Mouse (Mus musculus): ENCODE measurements around the gene Fdx1. TPM values are rescaled to one million over a fixed set of nuclear protein-coding genes. Genes with fewer than 3 reads are reported as not detected.

Fdx1 gene
- polyA plus RNA-seq, 1 experiment from 2014 or later: 135 TPM

DNA sequence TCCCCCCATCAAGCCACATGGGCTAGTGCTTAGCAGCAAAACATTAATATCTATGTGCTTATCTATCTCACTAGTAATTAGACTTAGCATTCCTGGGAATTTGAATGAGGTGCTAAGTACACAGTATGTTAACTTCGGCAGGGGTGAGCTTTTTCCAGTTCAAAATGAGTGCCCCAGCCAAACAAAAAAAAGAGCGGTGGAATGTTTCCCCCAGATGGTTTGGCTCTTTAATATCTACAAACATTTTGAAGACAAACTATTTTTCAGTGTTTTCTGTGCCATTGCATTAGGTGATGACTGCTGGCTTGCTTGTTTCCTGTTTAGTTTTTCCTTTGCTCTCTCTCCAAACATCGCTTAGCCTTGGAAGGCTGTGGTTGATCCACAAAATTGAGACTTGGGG, 31.4 kb downstream of the Fdx1 start:
- no peak for ATAC-seq
- no peak for TF ChIP-seq EP300 (IDR thresholded peaks at IDR 0.05; ENCODE audit: low read depth)
- no peak for TF ChIP-seq CTCF (IDR thresholded peaks at IDR 0.05; ENCODE audit: low read depth)
- H3K9ac ChIP-seq (replicated peaks): no peak overlapping the region
- 79% methylated on average over 3 of the region's 3 CpGs for WGBS (ENCODE audit: insufficient replicate concordance)
- no peak for DNase-seq
- H3K27ac ChIP-seq (ENCODE audit: low read depth): no peak overlapping the region
- no peak overlapping the region for H3K4me2 ChIP-seq (ENCODE audit: low read depth, low read length)
- H3K36me3 ChIP-seq (replicated peaks; ENCODE audit: insufficient read depth, low read length): no peaks in the 10 kb centered on the region
- no peak overlapping the region for H3K4me3 ChIP-seq (ENCODE audit: low read depth, low read length)
- H3K4me1 ChIP-seq (ENCODE audit: insufficient read depth): 0 out of 2 replicates have a peak, but pooled peaks cover 4% of the 10 kb centered on the region
- H3K9me3 ChIP-seq (ENCODE audit: low read length): no peaks in the 10 kb centered on the region
- no peaks in the 10 kb centered on the region for H3K27me3 ChIP-seq (ENCODE audit: insufficient read depth, low read length)

DNA sequence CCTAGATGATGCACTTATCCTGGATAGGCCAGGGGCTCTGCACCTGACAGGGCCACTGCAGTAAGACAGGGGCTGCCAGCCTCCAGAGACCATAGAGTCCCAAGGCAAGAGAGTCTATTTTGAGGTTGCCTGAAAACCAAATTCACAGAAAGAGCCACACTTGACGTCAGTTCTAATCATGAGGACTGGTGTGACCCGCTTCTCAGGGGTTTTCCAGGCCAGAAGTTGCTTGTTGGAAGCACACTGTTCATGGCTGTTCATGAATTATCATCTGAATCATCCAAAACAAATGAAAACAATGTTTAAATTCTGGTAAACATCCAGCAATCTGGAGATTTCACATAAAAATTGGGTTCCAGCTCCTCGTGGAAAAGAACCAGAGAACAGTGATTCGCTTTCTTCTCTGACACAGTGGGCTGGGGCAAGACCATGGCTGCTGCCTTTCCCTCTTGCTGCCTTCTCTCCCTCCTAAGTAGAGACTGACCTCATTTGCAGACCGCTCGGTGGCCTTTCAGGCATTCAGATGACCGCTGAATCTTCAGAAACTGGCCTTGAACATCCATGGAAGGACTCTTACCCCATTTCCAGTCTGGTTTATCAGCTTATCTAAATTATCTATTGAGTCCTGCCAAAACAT, 32.2 kb downstream of the Fdx1 start:
- no peak overlapping the region for H3K9ac ChIP-seq (replicated peaks)
- no peaks in the 10 kb centered on the region for H3K9me3 ChIP-seq (ENCODE audit: low read length)
- H3K36me3 ChIP-seq (replicated peaks; ENCODE audit: insufficient read depth, low read length): no peaks in the 10 kb centered on the region
- no peak overlapping the region for H3K27ac ChIP-seq (ENCODE audit: low read depth)
- no peak overlapping the region for H3K4me3 ChIP-seq (ENCODE audit: low read depth, low read length)
- H3K4me1 ChIP-seq (ENCODE audit: insufficient read depth): 0 out of 2 replicates have a peak, but pooled peaks cover 4% of the 10 kb centered on the region
- H3K27me3 ChIP-seq (ENCODE audit: insufficient read depth, low read length): no peaks in the 10 kb centered on the region
- H3K4me2 ChIP-seq (ENCODE audit: low read depth, low read length): no peak overlapping the region
- DNase-seq (no peak), ATAC-seq (no peak)
- WGBS (ENCODE audit: insufficient replicate concordance): 82% methylated on average over 7 of the region's 7 CpGs
- no peak for TF ChIP-seq CTCF (IDR thresholded peaks at IDR 0.05; ENCODE audit: low read depth)
- TF ChIP-seq EP300 (IDR thresholded peaks at IDR 0.05; ENCODE audit: low read depth): no peak

DNA sequence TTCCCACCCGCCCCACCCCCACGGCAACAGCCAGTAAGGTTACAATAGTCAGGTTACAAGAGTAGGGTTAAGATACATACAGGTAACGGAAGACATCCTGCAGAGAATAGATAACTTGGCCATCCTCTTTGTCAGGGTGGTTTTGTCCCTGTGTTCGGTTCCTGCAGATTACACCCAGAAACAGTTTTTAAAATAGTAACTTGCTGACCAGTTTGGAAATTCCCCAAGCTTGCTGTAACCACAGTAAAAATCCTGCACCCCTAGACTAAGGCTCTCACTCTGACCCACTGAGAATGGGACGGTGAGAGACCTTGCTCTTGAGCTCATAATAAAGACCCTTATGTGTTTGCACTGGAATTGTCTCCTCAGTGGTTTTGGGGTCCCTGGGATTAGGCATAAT, 33.4 kb downstream of the Fdx1 start:
- H3K27me3 ChIP-seq (ENCODE audit: insufficient read depth, low read length): no peaks in the 10 kb centered on the region
- no peak for DNase-seq
- no peak overlapping the region for H3K9ac ChIP-seq (replicated peaks)
- H3K4me3 ChIP-seq (ENCODE audit: low read depth, low read length): no peak overlapping the region
- 51% methylated on average over 5 of the region's 5 CpGs for WGBS (ENCODE audit: insufficient replicate concordance)
- H3K36me3 ChIP-seq (replicated peaks; ENCODE audit: insufficient read depth, low read length): no peaks in the 10 kb centered on the region
- no peaks in the 10 kb centered on the region for H3K9me3 ChIP-seq (ENCODE audit: low read length)
- TF ChIP-seq CTCF (IDR thresholded peaks at IDR 0.05; ENCODE audit: low read depth) (no peak), EP300 (IDR thresholded peaks at IDR 0.05; ENCODE audit: low read depth) (no peak)
- ATAC-seq: no peak
- H3K4me1 ChIP-seq (ENCODE audit: insufficient read depth): 0 out of 2 replicates have a peak, but pooled peaks cover 4% of the 10 kb centered on the region
- H3K27ac ChIP-seq (ENCODE audit: low read depth): no peak overlapping the region
- no peak overlapping the region for H3K4me2 ChIP-seq (ENCODE audit: low read depth, low read length)

DNA sequence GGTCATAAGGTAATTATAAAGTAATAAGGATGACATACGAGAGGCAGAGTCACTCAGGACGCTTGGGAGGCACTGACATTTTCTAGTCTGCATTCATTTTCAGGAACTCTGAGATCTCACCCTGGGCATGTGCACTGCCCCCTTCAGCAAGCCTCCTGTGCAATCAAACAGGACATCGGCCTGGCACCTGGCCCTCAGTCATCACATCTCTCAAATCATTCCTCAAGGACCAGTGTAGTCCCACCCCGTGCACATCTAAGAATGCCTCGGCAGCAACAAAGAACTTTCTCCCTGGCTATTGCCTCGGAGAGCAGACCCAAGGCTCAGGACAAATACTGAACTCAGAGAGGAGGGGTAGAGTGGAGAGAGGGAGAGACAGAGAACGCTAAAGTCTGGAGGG, 34.7 kb downstream of the Fdx1 start:
- Histone ChIP-seq H3K4me1 (ENCODE audit: insufficient read depth) (0 out of 2 replicates have a peak, but pooled peaks cover 4% of the 10 kb centered on the region), H3K27ac (ENCODE audit: low read depth) (no peak overlapping the region), H3K27me3 (ENCODE audit: insufficient read depth, low read length) (no peaks in the 10 kb centered on the region), H3K36me3 (replicated peaks; ENCODE audit: insufficient read depth, low read length) (no peaks in the 10 kb centered on the region), H3K4me3 (ENCODE audit: low read depth, low read length) (no peak overlapping the region), H3K9ac (replicated peaks) (no peak overlapping the region), H3K9me3 (ENCODE audit: low read length) (no peaks in the 10 kb centered on the region), H3K4me2 (ENCODE audit: low read depth, low read length) (no peak overlapping the region)
- TF ChIP-seq EP300 (IDR thresholded peaks at IDR 0.05; ENCODE audit: low read depth) (no peak), CTCF (IDR thresholded peaks at IDR 0.05; ENCODE audit: low read depth) (no peak)
- ATAC-seq: no peak
- DNase-seq: no peak
- WGBS (ENCODE audit: insufficient replicate concordance): 67% methylated on average over 7 of the region's 7 CpGs

DNA sequence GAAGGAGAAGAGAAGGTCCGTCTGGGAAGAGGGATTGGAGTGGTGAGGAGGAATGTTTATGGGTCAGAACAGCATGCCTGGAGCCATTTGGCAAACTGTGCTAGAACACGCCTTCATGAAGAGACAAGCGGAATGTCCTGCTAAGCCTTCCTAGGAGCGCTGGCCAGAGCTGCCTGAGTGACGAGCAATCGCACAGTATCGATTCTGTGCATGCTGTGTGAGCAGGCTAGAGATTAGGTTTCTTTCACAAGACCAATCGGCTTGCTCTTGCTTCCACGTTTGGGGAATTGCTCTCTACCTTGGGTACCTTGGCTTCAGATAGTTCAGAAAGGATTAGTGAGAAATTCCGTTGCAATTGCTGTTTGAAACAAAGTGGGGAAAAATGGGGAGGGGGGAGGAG, 35.2 kb downstream of the Fdx1 start:
- Histone ChIP-seq H3K9ac (replicated peaks) (no peak overlapping the region), H3K4me3 (ENCODE audit: low read depth, low read length) (no peak overlapping the region), H3K4me1 (ENCODE audit: insufficient read depth) (0 out of 2 replicates have a peak, but pooled peaks cover 4% of the 10 kb centered on the region), H3K27ac (ENCODE audit: low read depth) (no peak overlapping the region), H3K36me3 (replicated peaks; ENCODE audit: insufficient read depth, low read length) (no peaks in the 10 kb centered on the region), H3K9me3 (ENCODE audit: low read length) (no peaks in the 10 kb centered on the region), H3K4me2 (ENCODE audit: low read depth, low read length) (0 out of 2 replicates have a peak overlapping the region, but pooled peaks have one; percentile 2), H3K27me3 (ENCODE audit: insufficient read depth, low read length) (no peaks in the 10 kb centered on the region)
- 52% methylated on average over 10 of the region's 10 CpGs for WGBS (ENCODE audit: insufficient replicate concordance)
- ATAC-seq: no peak
- no peak for DNase-seq
- TF ChIP-seq EP300 (IDR thresholded peaks at IDR 0.05; ENCODE audit: low read depth) (no peak), CTCF (IDR thresholded peaks at IDR 0.05; ENCODE audit: low read depth) (no peak)

DNA sequence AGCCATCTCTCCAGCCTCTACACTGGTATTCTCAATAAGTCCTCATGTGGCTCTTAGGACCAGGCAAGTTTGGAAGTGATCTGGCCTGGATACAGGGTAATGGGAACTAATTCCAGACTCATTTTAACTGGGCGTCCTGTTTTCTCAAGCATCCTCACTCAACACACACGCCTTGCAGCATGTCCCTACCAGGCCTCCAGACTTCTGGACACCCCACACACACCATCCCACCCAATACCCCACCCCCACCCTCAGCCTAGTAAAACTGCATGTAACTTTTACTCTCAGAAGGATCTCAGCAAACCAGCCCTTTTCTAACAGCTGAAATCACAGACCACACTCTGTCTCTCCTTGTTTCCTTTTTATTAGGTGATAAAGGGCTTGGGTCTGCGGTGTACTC, 35.7 kb downstream of the Fdx1 start:
- H3K27ac ChIP-seq (ENCODE audit: low read depth): no peak overlapping the region

More for the DNA sequence above, 35.7 kb downstream of the Fdx1 start:
- Histone ChIP-seq H3K4me3 (ENCODE audit: low read depth, low read length) (no peak overlapping the region), H3K4me1 (ENCODE audit: insufficient read depth) (0 out of 2 replicates have a peak, but pooled peaks cover 4% of the 10 kb centered on the region), H3K36me3 (replicated peaks; ENCODE audit: insufficient read depth, low read length) (no peaks in the 10 kb centered on the region), H3K4me2 (ENCODE audit: low read depth, low read length) (no peak overlapping the region), H3K9ac (replicated peaks) (no peak overlapping the region), H3K9me3 (ENCODE audit: low read length) (no peaks in the 10 kb centered on the region), H3K27me3 (ENCODE audit: insufficient read depth, low read length) (no peaks in the 10 kb centered on the region)
- 53% methylated on average over 3 of the region's 3 CpGs for WGBS (ENCODE audit: insufficient replicate concordance)
- DNase-seq (no peak), ATAC-seq (no peak)
- TF ChIP-seq CTCF (IDR thresholded peaks at IDR 0.05; ENCODE audit: low read depth) (no peak), EP300 (IDR thresholded peaks at IDR 0.05; ENCODE audit: low read depth) (no peak)
